Mouse (Mus musculus): ENCODE measurements around the gene Ankle1. TPM values are rescaled to one million over a fixed set of nuclear protein-coding genes. Genes with fewer than 3 reads are reported as not detected.

Ankle1 gene
- polyA plus RNA-seq, 1 experiment from 2014 or later = 6.5 TPM

DNA sequence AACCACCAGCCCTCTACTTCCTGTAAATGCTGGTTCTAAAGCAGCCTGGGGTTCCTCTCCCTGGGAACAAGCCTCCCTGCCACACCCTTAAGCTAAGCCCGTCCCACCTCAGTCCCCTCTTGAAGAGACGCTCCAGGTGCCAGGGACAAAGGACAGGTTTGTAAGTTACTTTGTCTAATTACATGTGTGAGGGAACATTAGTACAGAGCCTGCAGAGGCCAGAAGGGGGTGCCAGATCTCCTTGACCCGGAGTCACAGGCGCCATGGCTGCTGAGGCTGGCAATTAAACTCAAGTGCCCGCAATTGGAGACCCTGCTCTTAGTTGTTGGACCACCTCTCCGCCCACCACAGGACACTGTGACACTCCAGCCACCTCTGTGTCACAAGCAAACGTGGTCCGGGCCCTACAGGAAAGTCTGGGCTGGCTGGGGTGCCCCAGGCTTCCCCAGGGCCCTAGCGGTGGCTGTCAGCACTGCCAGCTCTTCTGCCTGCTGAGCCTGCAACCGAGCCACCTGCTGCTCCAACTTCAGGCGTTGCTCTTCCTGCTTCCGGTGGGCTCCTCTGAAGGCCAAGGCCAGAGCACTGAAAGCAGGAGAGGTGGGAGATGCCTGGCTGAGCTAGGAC, 20.5 kb upstream of the Ankle1 start:
- Histone ChIP-seq H3K36me3 (replicated peaks) (no peaks in the 10 kb centered on the region), H3K27me3 (replicated peaks) (no peaks in the 10 kb centered on the region), H3K27ac (no peak overlapping the region), H3K4me3 (no peak overlapping the region), H3K4me1 (peaks cover 19% of the 10 kb centered on the region), H3K9ac (no peak overlapping the region), H3K9me3 (no peaks in the 10 kb centered on the region), H3K4me2 (no peak overlapping the region)
- 73% methylated on average over 12 of the region's 12 CpGs for WGBS
- no peak for ATAC-seq (replicated peaks)

- no peak for ATAC-seq (replicated peaks)
- WGBS = 80% methylated on average over 1 of the region's 1 CpGs
- Histone ChIP-seq H3K27ac (no peak overlapping the region), H3K4me2 (no peak overlapping the region), H3K4me3 (no peak overlapping the region), H3K9ac (no peak overlapping the region), H3K4me1 (no peaks in the 10 kb centered on the region), H3K27me3 (replicated peaks) (no peaks in the 10 kb centered on the region), H3K9me3 (no peaks in the 10 kb centered on the region), H3K36me3 (replicated peaks) (no peaks in the 10 kb centered on the region)
Measured at GRCm38 (mm10) chr8:71388267-71388666, 17.5 kb upstream of the Ankle1 start.

GRCm38 (mm10) chr8:71391696-71392095, 14.1 kb upstream of the Ankle1 start:
- Histone ChIP-seq H3K27ac (no peak overlapping the region), H3K36me3 (replicated peaks) (no peaks in the 10 kb centered on the region), H3K27me3 (replicated peaks) (no peaks in the 10 kb centered on the region), H3K9ac (no peak overlapping the region), H3K9me3 (no peaks in the 10 kb centered on the region), H3K4me3 (no peak overlapping the region), H3K4me1 (0 out of 2 replicates have a peak, but pooled peaks cover 4% of the 10 kb centered on the region), H3K4me2 (no peak overlapping the region)
- 95% methylated on average over 2 of the region's 2 CpGs for WGBS
- no peak for ATAC-seq (replicated peaks)

- H3K9ac ChIP-seq = no peak overlapping the region
- no peak for ATAC-seq (replicated peaks)
- H3K27me3 ChIP-seq (replicated peaks) = no peaks in the 10 kb centered on the region
- H3K4me3 ChIP-seq = no peak overlapping the region
- 75% methylated on average over 5 of the region's 5 CpGs for WGBS
- H3K27ac ChIP-seq = no peak overlapping the region
- H3K36me3 ChIP-seq (replicated peaks) = no peaks in the 10 kb centered on the region
- H3K9me3 ChIP-seq = no peaks in the 10 kb centered on the region
- H3K4me2 ChIP-seq = no peak overlapping the region
- peaks cover 8% of the 10 kb centered on the region for H3K4me1 ChIP-seq
Measured at GRCm38 (mm10) chr8:71392391-71392790, 13.4 kb upstream of the Ankle1 start.

- no peak overlapping the region for H3K4me3 ChIP-seq
- no peak overlapping the region for H3K9ac ChIP-seq
- H3K27ac ChIP-seq = no peak overlapping the region
- H3K4me2 ChIP-seq = no peak overlapping the region
- 14% methylated on average over 3 of the region's 3 CpGs for WGBS
- peaks cover 13% of the 10 kb centered on the region for H3K4me1 ChIP-seq
- ATAC-seq (replicated peaks) = no peak
- no peaks in the 10 kb centered on the region for H3K27me3 ChIP-seq (replicated peaks)
- H3K9me3 ChIP-seq = no peaks in the 10 kb centered on the region
- H3K36me3 ChIP-seq (replicated peaks) = no peaks in the 10 kb centered on the region
Measured at GRCm38 (mm10) chr8:71392871-71393270, 12.9 kb upstream of the Ankle1 start.

- Histone ChIP-seq H3K4me3 (no peak overlapping the region), H3K27ac (no peak overlapping the region), H3K36me3 (replicated peaks) (peaks cover 8% of the 10 kb centered on the region; the same call in 1 of the 2 replicates), H3K9me3 (no peaks in the 10 kb centered on the region), H3K4me2 (no peak overlapping the region), H3K4me1 (peaks cover 13% of the 10 kb centered on the region), H3K27me3 (replicated peaks) (no peaks in the 10 kb centered on the region), H3K9ac (no peak overlapping the region)
- ATAC-seq (replicated peaks) = no peak
- WGBS = 76% methylated on average over 7 of the region's 7 CpGs
Measured at GRCm38 (mm10) chr8:71394481-71394880, 11.3 kb upstream of the Ankle1 start.

DNA sequence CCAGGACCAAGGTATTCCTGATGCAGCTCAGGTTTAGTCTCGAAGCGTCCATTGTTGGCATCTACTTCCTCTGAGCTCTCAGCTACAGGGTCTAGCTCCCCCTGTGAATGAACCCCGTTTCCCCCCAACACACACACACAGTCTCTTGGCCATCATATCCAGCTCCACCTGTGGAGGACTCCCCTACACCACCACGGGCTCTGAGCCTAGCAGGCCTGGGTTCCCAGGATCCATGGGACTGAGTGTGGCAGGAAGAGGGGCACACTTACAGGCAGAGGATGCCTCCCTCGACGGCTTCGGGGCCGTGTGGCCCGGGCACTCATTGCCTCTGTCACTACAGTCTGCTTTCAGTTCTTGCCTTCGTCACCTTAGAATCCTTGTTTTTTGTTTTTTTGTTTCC, 10.7 kb upstream of the Ankle1 start:
- Histone ChIP-seq H3K9me3 (no peaks in the 10 kb centered on the region), H3K27ac (no peak overlapping the region), H3K9ac (no peak overlapping the region), H3K36me3 (replicated peaks) (peaks cover 11% of the 10 kb centered on the region; the same call in 1 of the 2 replicates), H3K4me3 (no peak overlapping the region), H3K4me2 (no peak overlapping the region), H3K27me3 (replicated peaks) (no peaks in the 10 kb centered on the region), H3K4me1 (peaks cover 13% of the 10 kb centered on the region)
- WGBS = 88% methylated on average over 10 of the region's 10 CpGs
- no peak for ATAC-seq (replicated peaks)

GRCm38 (mm10) chr8:71395629-71396028, 10.2 kb upstream of the Ankle1 start, which contains the start of gene Ushbp1:
Gene Ushbp1, minus strand, starts transcription at chr8:71395802.
- peaks cover 13% of the 10 kb centered on the region for H3K4me1 ChIP-seq
- peak within 1 kb of the TSS; percentile 75 for H3K4me3 ChIP-seq
- H3K9ac ChIP-seq = no peak within 1 kb of the TSS
- no peaks in the 10 kb centered on the region for H3K9me3 ChIP-seq
- no peak for ATAC-seq (replicated peaks)
- H3K4me2 ChIP-seq = peak within 1 kb of the TSS; percentile 89
- peak within 1 kb of the TSS; percentile 73 for H3K27ac ChIP-seq
- H3K36me3 ChIP-seq (replicated peaks) = peaks cover 11% of the 10 kb centered on the region; the same call in 1 of the 2 replicates
- no peaks in the 10 kb centered on the region for H3K27me3 ChIP-seq (replicated peaks)
- WGBS = 85% methylated on average over 9 of the region's 9 CpGs

DNA sequence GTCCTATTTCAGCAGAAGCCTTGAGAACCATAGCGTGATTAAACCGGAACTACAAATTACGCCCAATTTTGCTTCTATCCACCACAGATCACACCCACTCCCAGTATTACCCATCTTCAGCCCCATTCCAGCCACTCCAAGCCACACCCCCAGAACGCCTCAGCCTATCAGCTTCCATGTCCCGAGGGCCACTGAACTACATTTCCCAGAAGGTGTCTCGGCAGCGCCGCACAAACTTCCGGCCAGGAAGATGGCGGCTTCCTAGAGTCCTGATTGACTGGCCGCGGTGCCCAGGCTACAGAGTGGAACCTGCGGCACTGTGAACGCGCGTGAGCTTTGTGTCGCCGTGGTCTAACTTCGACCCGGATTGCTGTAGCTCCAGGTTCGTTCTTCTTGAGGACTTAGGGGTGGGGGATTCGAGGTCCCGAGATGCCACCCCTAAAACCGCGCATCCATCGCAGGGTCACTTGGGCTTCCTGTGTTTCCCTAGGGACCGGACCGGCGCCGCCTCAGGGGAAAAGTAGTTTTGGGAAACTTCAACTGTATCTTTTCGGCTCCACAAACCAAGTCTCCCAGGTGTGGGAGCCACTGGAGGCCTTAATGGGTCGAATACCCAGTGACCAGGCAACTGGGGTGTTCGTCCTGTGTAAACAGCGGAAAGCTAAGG, 9.0 kb upstream of the Ankle1 start, which contains the start of gene Babam1:
Gene Babam1, plus strand, starts transcription at position 223 of the 667 bp plus-strand sequence.
- peak within 1 kb of the TSS; percentile 73 for H3K27ac ChIP-seq
- no peaks in the 10 kb centered on the region for H3K9me3 ChIP-seq
- peak within 1 kb of the TSS; percentile 75 for H3K4me3 ChIP-seq
- H3K9ac ChIP-seq = peak within 1 kb of the TSS; percentile 55
- H3K27me3 ChIP-seq (replicated peaks) = no peaks in the 10 kb centered on the region
- peak within 1 kb of the TSS; percentile 89 for H3K4me2 ChIP-seq
- ATAC-seq (replicated peaks) = peak; percentile 98
- peaks cover 13% of the 10 kb centered on the region for H3K4me1 ChIP-seq
- H3K36me3 ChIP-seq (replicated peaks) = peaks cover 11% of the 10 kb centered on the region; the same call in 1 of the 2 replicates
- under 1% methylated on average over 34 of the region's 34 CpGs for WGBS

GRCm38 (mm10) chr8:71397701-71398100, 8.1 kb upstream of the Ankle1 start:
- ATAC-seq (replicated peaks) = no peak
- Histone ChIP-seq H3K27ac (no peak overlapping the region), H3K9ac (no peak overlapping the region), H3K4me3 (peak overlapping the region; percentile 75), H3K36me3 (replicated peaks) (peaks cover 11% of the 10 kb centered on the region; the same call in 1 of the 2 replicates), H3K9me3 (no peaks in the 10 kb centered on the region), H3K27me3 (replicated peaks) (no peaks in the 10 kb centered on the region), H3K4me1 (peaks cover 13% of the 10 kb centered on the region), H3K4me2 (peak overlapping the region; percentile 89)
- 87% methylated on average over 12 of the region's 12 CpGs for WGBS

GRCm38 (mm10) chr8:71400826-71401225, 5.0 kb upstream of the Ankle1 start:
- Histone ChIP-seq H3K4me3 (no peak overlapping the region), H3K4me2 (no peak overlapping the region), H3K27ac (no peak overlapping the region), H3K9ac (no peak overlapping the region), H3K36me3 (replicated peaks) (peaks cover 11% of the 10 kb centered on the region; the same call in 1 of the 2 replicates), H3K9me3 (no peaks in the 10 kb centered on the region), H3K4me1 (peaks cover 19% of the 10 kb centered on the region), H3K27me3 (replicated peaks) (no peaks in the 10 kb centered on the region)
- ATAC-seq (replicated peaks) = no peak
- 94% methylated on average over 2 of the region's 2 CpGs for WGBS

GRCm38 (mm10) chr8:71401454-71401853, 4.4 kb upstream of the Ankle1 start:
- no peak overlapping the region for H3K4me3 ChIP-seq
- H3K36me3 ChIP-seq (replicated peaks) = peaks cover 11% of the 10 kb centered on the region; the same call in 1 of the 2 replicates
- H3K27me3 ChIP-seq (replicated peaks) = no peaks in the 10 kb centered on the region
- peaks cover 21% of the 10 kb centered on the region for H3K4me1 ChIP-seq
- H3K27ac ChIP-seq = no peak overlapping the region
- no peak for ATAC-seq (replicated peaks)
- H3K9ac ChIP-seq = no peak overlapping the region
- no peak overlapping the region for H3K4me2 ChIP-seq
- no peaks in the 10 kb centered on the region for H3K9me3 ChIP-seq

Data from midbrain, embryonic 15.5 days (tissue).